Mouse (Mus musculus) B cell, adult 2 months (primary cell): ENCODE data around the gene Frk.
"Not testable (repeated sequence)": the region's sequence is repeated elsewhere in the genome, so short reads cannot be mapped to it uniquely, and the experiment has no call there.

Experiments
- DNase-seq, 2 experiments: peaks; one replicate each; pipeline ENCODE4 v3.0.0; 2022

Frk gene

GRCm38 (mm10) chr10:34618490-34618889, 135.3 kb downstream of the Frk start:
- no peak for DNase-seq

DNA sequence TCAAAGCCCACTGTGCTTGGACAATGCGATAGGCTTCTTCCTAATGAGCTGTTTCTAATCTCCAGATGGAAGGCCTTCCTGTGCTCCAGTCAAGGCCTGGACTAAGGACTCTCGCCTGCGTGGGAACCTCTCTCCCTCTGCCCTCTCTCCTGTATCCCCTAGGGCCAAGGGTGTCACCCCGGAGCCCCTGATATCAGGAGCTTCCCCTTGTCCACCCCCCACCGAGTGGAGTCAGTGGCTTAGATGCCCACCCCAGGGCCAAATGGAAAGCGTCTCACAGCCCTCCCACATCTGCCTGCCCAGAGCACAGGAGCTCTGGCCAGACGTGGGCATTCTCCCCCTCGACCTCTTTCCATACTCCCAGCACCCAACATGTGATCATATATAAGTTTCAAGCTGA, 137.3 kb downstream of the Frk start:
- not testable (repeated sequence) for DNase-seq

- DNase-seq: no peak
These were observed 155.0 kb downstream of the Frk start for GRCm38 (mm10) chr10:34638245-34638644.
